Mouse (Mus musculus): ENCODE data around the gene Epas1.

GRCm38 (mm10) chr17:86876940-86877339 lies 123.4 kb downstream of the Epas1 start:
- no peak for TF ChIP-seq POLR2A (IDR thresholded peaks at IDR 0.05; ENCODE audit: borderline replicate concordance, extremely low read depth, insufficient read depth, insufficient read length, poor library complexity, severe bottlenecking)
- no peak for TF ChIP-seq CTCF (IDR thresholded peaks at IDR 0.05; ENCODE audit: borderline replicate concordance, extremely low read depth, insufficient read depth, insufficient read length)
